In genomic region chr1:75504256-75505045, GRCm38 (mm10) we compare ENCODE assay signal across 8 mouse cellular contexts. TPM values are rescaled to one million over a fixed set of nuclear protein-coding genes. Genes with fewer than 3 reads are reported as not detected.
DNase-seq lines count a peak whose midpoint lies in the region; ATAC-seq and TF ChIP-seq lines count a peak whose summit lies in the region.

No protein-coding gene starts in this region.

- peak overlapping the region; percentile 69 for H3K4me3 ChIP-seq in cerebellum, adult 2 months (replicated peaks; ENCODE audit: insufficient read depth, low read depth, low read length)
- peak overlapping the region; percentile 87 for H3K4me3 ChIP-seq in neural tube, embryonic 11.5 days (ENCODE audit: low read depth, low read length)
- H3K4me3 ChIP-seq in limb, embryonic 15.5 days, result peak overlapping the region; percentile 85

- no peaks in the 10 kb centered on the region for H3K27me3 ChIP-seq in cerebellum, adult 2 months (ENCODE audit: control insufficient read depth, insufficient read depth, low read length)
- peaks cover 2% of the 10 kb centered on the region; the same call in 1 of the 2 replicates for H3K27me3 ChIP-seq in neural tube, embryonic 11.5 days (ENCODE audit: control insufficient read depth, insufficient read depth, low read length)
- H3K27me3 ChIP-seq in limb, embryonic 15.5 days, result no peaks in the 10 kb centered on the region

- peak overlapping the region; percentile 96 for H3K4me2 ChIP-seq in neural tube, embryonic 11.5 days (ENCODE audit: low read depth)
- H3K4me2 ChIP-seq in limb, embryonic 15.5 days, result peak overlapping the region; percentile 81

- no peak for TF ChIP-seq CTCF in cerebellum, adult 2 months (IDR thresholded peaks at IDR 0.05; ENCODE audit: borderline replicate concordance, insufficient read depth, low read depth, low read length)

- peak in 1 of 2 experiments; percentile 18 for DNase-seq in cerebellum, adult 2 months
- no peak for DNase-seq in neural tube, embryonic 11.5 days (ENCODE audit: low spot score)
- no peak for DNase-seq in neural tube, embryonic 10.5 days (ENCODE audit: extremely low spot score, low spot score)
- DNase-seq in thymus, adult 18-20 months, result no peak
- DNase-seq in gastrocnemius, adult 18-20 months (ENCODE audit: low spot score), result no peak
- no peak for DNase-seq in cerebellum, postnatal 4 days (ENCODE audit: low spot score in 2 of 2)

- ATAC-seq in cerebellum, adult (ENCODE audit: insufficient number of reproducible peaks, low FRiP score, low TSS enrichment), result no peak
- no peak for ATAC-seq in neural tube, embryonic 11.5 days (ENCODE audit: insufficient read depth, low FRiP score, low TSS enrichment)
- no peak for ATAC-seq in limb, embryonic 15.5 days (ENCODE audit: insufficient number of reproducible peaks, low FRiP score, low TSS enrichment, low read depth)

- H3K9me3 ChIP-seq in neural tube, embryonic 11.5 days (ENCODE audit: control insufficient read depth, low read length), result no peaks in the 10 kb centered on the region
- no peaks in the 10 kb centered on the region for H3K9me3 ChIP-seq in limb, embryonic 15.5 days

- no peak overlapping the region; the same call in 1 of the 2 replicates for H3K27ac ChIP-seq in cerebellum, adult 2 months (ENCODE audit: insufficient read depth, low read length)
- H3K27ac ChIP-seq in neural tube, embryonic 11.5 days (ENCODE audit: low read depth, low read length), result no peak overlapping the region
- no peak overlapping the region for H3K27ac ChIP-seq in limb, embryonic 15.5 days

- peak overlapping the region; percentile 93 for H3K9ac ChIP-seq in neural tube, embryonic 11.5 days (ENCODE audit: low read length)
- peak overlapping the region; percentile 92; the same call in 1 of the 2 replicates for H3K9ac ChIP-seq in limb, embryonic 15.5 days

- 73% methylated on average over 9 of the region's 9 CpGs for whole genome bisulfite sequencing in cerebellum, adult 2 months
- WGBS in neural tube, embryonic 11.5 days, result 64% methylated on average over 9 of the region's 9 CpGs
- 44% methylated on average over 9 of the region's 9 CpGs for WGBS in limb, embryonic 15.5 days

- peaks cover 3% of the 10 kb centered on the region; the same call in 1 of the 2 replicates for H3K36me3 ChIP-seq in neural tube, embryonic 11.5 days (ENCODE audit: control insufficient read depth, insufficient read depth, low read length)
- H3K36me3 ChIP-seq in limb, embryonic 15.5 days, result peaks cover 43% of the 10 kb centered on the region

- no peak for TF ChIP-seq POLR2A in cerebellum, adult 2 months (IDR thresholded peaks at IDR 0.05; ENCODE audit: borderline replicate concordance, insufficient read depth, low read length)

- H3K4me1 ChIP-seq in cerebellum, adult 2 months (ENCODE audit: control insufficient read depth, insufficient read depth, low read length), result peaks cover 12% of the 10 kb centered on the region
- H3K4me1 ChIP-seq in neural tube, embryonic 11.5 days (ENCODE audit: control insufficient read depth, insufficient read depth, low read length), result 0 out of 2 replicates have a peak, but pooled peaks cover 3% of the 10 kb centered on the region
- peaks cover 35% of the 10 kb centered on the region for H3K4me1 ChIP-seq in limb, embryonic 15.5 days

RNA-seq across cellular contexts. Expression of gene Obsl1, which starts 1.8 kb away (rescaled TPM):
- polyA plus RNA-seq in cerebellum, adult 2 months (2012; rRNA removed), result 41.1 and 44.0 TPM in 2 replicates
- 44.8 and 48.3 TPM in 2 replicates for polyA plus RNA-seq in neural tube, embryonic 11.5 days (2014; fragmentation: Nextera tagmentation; extraction: Ambion mirVana)
- polyA plus RNA-seq in limb, embryonic 15.5 days (2015; fragmentation: Nextera tagmentation; extraction: Ambion mirVana), result 83.7 and 90.9 TPM in 2 replicates
- 10 to 100 TPM; 25.0 to 30.0 TPM for total RNA-seq in gastrocnemius, adult 18-20 months (2021)

RNA-seq across cellular contexts. Expression of gene Inha, which starts 2.4 kb away (rescaled TPM):
- polyA plus RNA-seq in cerebellum, adult 2 months (2012; rRNA removed), result 64.7 and 68.6 TPM in 2 replicates
- 2.3 and 2.6 TPM in 2 replicates for polyA plus RNA-seq in neural tube, embryonic 11.5 days (2014; fragmentation: Nextera tagmentation; extraction: Ambion mirVana)
- 11.2 and 12.2 TPM in 2 replicates for polyA plus RNA-seq in limb, embryonic 15.5 days (2015; fragmentation: Nextera tagmentation; extraction: Ambion mirVana)
- 1 to 10 TPM; 1.1 to 1.7 TPM for total RNA-seq in gastrocnemius, adult 18-20 months (2021)

RNA-seq across cellular contexts. Expression of gene Stk11ip, which starts 16.9 kb away (rescaled TPM):
- 29.3 and 29.8 TPM in 2 replicates for polyA plus RNA-seq in cerebellum, adult 2 months (2012; rRNA removed)
- polyA plus RNA-seq in neural tube, embryonic 11.5 days (2014; fragmentation: Nextera tagmentation; extraction: Ambion mirVana), result 20.6 and 20.9 TPM in 2 replicates
- polyA plus RNA-seq in limb, embryonic 15.5 days (2015; fragmentation: Nextera tagmentation; extraction: Ambion mirVana), result 19.9 and 20.2 TPM in 2 replicates
- 1 to 10 TPM; 7.1 to 7.9 TPM for total RNA-seq in gastrocnemius, adult 18-20 months (2021)

RNA-seq across cellular contexts. Expression of gene Tmem198, which starts 25.1 kb away (rescaled TPM):
- polyA plus RNA-seq in cerebellum, adult 2 months (2012; rRNA removed), result 41.3 and 46.6 TPM in 2 replicates
- polyA plus RNA-seq in neural tube, embryonic 11.5 days (2014; fragmentation: Nextera tagmentation; extraction: Ambion mirVana), result 12.3 and 13.7 TPM in 2 replicates
- polyA plus RNA-seq in limb, embryonic 15.5 days (2015; fragmentation: Nextera tagmentation; extraction: Ambion mirVana), result 0.74 and 0.79 TPM in 2 replicates
- under 1 TPM in 1 of 2 experiments, not detected in 1; 0.36 TPM for total RNA-seq in gastrocnemius, adult 18-20 months (2021)

RNA-seq across cellular contexts. Expression of gene Chpf, which starts 25.3 kb away (rescaled TPM):
- 88.3 and 92.6 TPM in 2 replicates for polyA plus RNA-seq in cerebellum, adult 2 months (2012; rRNA removed)
- polyA plus RNA-seq in neural tube, embryonic 11.5 days (2014; fragmentation: Nextera tagmentation; extraction: Ambion mirVana), result 27.1 and 27.2 TPM in 2 replicates
- polyA plus RNA-seq in limb, embryonic 15.5 days (2015; fragmentation: Nextera tagmentation; extraction: Ambion mirVana), result 51.7 and 58.8 TPM in 2 replicates
- 1 to 10 TPM; 3.7 to 4.4 TPM for total RNA-seq in gastrocnemius, adult 18-20 months (2021)
